Mouse (Mus musculus) kidney, embryonic 15.5 days (tissue): ENCODE measurements around the gene Tgif1. TPM values are rescaled to one million over a fixed set of nuclear protein-coding genes. Genes with fewer than 3 reads are reported as not detected.

ENCODE experiments used
- ATAC-seq: fragments of 200-750 bp; cut with Nextera tagmentation; replicated peaks from 2 replicates; pipeline ENCODE4 v1.8.0; 2017; ENCODE audit warnings: moderate TSS enrichment; ENCODE audit not compliant: low FRiP score
- H3K27ac ChIP-seq: fragments of 300-500 bp; sonication (generic); 2 replicates; pipeline ENCODE4 v1.5.1; 2015; ENCODE audit warnings: mild to moderate bottlenecking, inconsistent platforms
- H3K27me3 ChIP-seq: fragments of 300-500 bp; sonication (generic); 2 replicates; pipeline ENCODE4 v1.6.1; 2015; ENCODE audit warnings: inconsistent platforms
- H3K36me3 ChIP-seq: fragments of 300-500 bp; sonication (generic); 2 replicates; pipeline ENCODE4 v1.6.1; 2015; ENCODE audit warnings: inconsistent platforms
- H3K4me1 ChIP-seq: fragments of 300-500 bp; sonication (generic); 2 replicates; pipeline ENCODE4 v1.6.1; 2015; ENCODE audit warnings: inconsistent platforms
- H3K4me2 ChIP-seq: fragments of 300-500 bp; sonication (generic); 2 replicates; pipeline ENCODE4 v1.6.1; 2015; ENCODE audit warnings: moderate library complexity, mild to moderate bottlenecking, inconsistent platforms
- H3K4me3 ChIP-seq: fragments of 300-500 bp; sonication (generic); replicated peaks from 2 replicates; pipeline ENCODE4 v1.5.1; 2015; ENCODE audit warnings: mild to moderate bottlenecking, inconsistent platforms
- H3K9ac ChIP-seq: fragments of 300-500 bp; sonication (generic); 2 replicates; pipeline ENCODE4 v1.6.1; 2015; ENCODE audit warnings: mild to moderate bottlenecking, inconsistent platforms
- H3K9me3 ChIP-seq: fragments of 300-500 bp; sonication (generic); replicated peaks from 2 replicates; pipeline ENCODE4 v1.6.1; 2016; ENCODE audit warnings: inconsistent platforms
- WGBS: fragments of 180-500 bp; shearing (Covaris S2); methylation state at CpG from one replicate; pipeline ENCODE4 v1.1.7; 2015; ENCODE audit warnings: mixed read lengths; 5-methylcytosine and 5-hydroxymethylcytosine counted together
- polyA plus RNA-seq: library from polyadenylated mRNA; unstranded; fragments of >200 nt; fragmentation: Nextera tagmentation; extraction: Ambion mirVana; gene quantifications from 2 replicates; pipeline ENCODE4 v1.2.1, GENCODE M21; 2015

Tgif1 gene
- 87.9 and 89.6 TPM in 2 replicates for polyA plus RNA-seq

DNA sequence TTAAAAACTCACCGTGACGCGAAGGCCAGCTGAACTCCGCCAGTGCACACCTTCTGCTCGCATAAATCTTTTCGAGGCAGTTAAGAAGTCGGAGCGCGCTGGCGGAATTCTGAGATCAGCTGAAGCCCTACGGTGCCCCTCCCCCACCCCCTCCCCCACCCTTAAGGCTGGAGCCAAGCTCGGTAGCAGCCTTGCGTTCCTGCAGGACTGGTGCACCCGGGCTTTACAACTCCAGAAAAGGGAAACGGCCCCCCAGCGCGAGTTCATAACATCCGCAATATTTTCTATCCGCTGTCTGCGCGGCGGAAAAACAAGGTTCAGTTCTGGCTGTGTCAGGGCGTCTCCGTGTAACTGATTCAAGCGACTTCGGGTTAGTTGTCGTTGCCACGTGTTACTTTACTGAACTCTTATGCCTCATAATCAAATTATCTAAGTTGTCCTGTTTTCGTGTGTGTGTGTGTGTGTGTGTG is at the start of gene Tgif1:
TSS of gene Tgif1 (minus strand) at position 111 of the 470 bp plus-strand sequence.
- Histone ChIP-seq H3K9me3 (no peaks in the 10 kb centered on the region), H3K27ac (peak within 1 kb of the TSS; percentile 98), H3K27me3 (no peaks in the 10 kb centered on the region), H3K9ac (peak within 1 kb of the TSS; percentile 71), H3K4me3 (peak within 1 kb of the TSS; percentile 65), H3K4me2 (peak within 1 kb of the TSS; percentile 94), H3K36me3 (no peaks in the 10 kb centered on the region), H3K4me1 (peaks cover 19% of the 10 kb centered on the region)
- under 1% methylated on average over 29 of the region's 29 CpGs for WGBS
- ATAC-seq: 0 out of 2 replicates have a peak, but pooled peaks have one; percentile 10

DNA sequence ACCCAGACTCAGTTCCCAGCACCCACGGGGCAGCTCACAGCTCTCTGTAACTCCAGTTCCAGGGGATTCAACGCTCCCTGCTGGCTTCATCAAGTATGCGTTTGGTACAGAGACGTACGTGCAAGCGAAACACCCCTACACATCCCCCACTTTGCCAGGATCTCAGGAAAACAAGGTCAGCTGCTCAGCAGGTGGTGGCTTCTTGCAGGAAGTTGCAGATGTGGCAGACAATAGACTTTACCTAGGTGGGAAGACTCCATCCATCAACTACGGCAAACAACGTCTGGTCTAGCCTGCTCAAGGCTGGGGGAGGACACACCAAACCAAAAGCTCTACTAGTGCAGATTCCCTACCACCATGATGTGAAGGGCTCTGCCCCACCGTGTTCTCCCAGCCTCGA is 47.3 kb upstream of the Tgif1 start:
- no peak overlapping the region for H3K4me3 ChIP-seq
- H3K36me3 ChIP-seq: no peaks in the 10 kb centered on the region
- ATAC-seq: no peak
- no peaks in the 10 kb centered on the region for H3K27me3 ChIP-seq
- no peaks in the 10 kb centered on the region for H3K4me1 ChIP-seq
- 83% methylated on average over 10 of the region's 10 CpGs for WGBS
- no peaks in the 10 kb centered on the region for H3K9me3 ChIP-seq
- no peak overlapping the region for H3K27ac ChIP-seq
- H3K4me2 ChIP-seq: no peak overlapping the region
- H3K9ac ChIP-seq: no peak overlapping the region

DNA sequence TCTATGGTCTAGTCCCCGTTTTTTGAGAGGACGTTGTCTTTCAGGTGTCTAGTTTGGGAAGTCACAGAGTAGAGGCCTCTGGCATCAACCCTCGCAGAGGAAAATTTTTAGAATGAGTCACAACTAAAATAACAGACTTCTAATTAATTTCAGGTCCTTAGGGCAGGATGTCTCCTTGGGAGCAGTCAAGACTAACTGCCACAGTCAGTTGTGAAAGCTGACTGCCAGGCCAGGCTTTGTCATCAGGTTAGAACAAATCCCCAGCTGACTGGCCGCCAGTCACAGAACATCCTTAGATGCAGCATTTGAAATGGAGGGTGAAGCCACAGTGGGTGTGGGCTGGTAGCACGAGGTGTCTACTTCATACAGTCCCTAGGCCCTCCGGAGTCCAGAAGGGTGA is 46.3 kb upstream of the Tgif1 start:
- H3K9me3 ChIP-seq: no peaks in the 10 kb centered on the region
- no peak overlapping the region for H3K4me3 ChIP-seq
- H3K4me1 ChIP-seq: no peaks in the 10 kb centered on the region
- H3K27me3 ChIP-seq: no peaks in the 10 kb centered on the region
- H3K9ac ChIP-seq: no peak overlapping the region
- H3K36me3 ChIP-seq: no peaks in the 10 kb centered on the region
- no peak overlapping the region for H3K4me2 ChIP-seq
- 89% methylated on average over 6 of the region's 6 CpGs for WGBS
- no peak overlapping the region for H3K27ac ChIP-seq
- ATAC-seq: no peak

DNA sequence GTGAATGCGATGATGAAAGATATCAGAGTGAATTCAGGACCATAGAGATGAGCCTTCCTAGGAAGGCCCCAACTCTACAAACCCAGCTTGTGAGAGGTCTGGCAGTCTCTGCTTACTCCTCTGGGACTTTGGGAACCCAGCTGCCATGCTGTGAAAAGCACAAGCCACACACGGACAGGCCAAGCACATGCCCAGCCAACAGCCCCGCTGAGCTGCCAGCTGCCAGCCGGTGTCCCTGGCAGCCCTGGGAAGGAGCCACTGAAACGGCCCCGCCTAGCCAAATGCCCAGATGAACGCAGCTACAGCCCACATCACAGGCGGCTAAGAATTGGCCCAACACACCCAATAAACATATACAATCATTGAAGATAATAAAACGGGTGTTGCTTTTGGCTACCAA is 41.5 kb upstream of the Tgif1 start:
- Histone ChIP-seq H3K36me3 (no peaks in the 10 kb centered on the region), H3K27me3 (no peaks in the 10 kb centered on the region), H3K27ac (no peak overlapping the region), H3K9me3 (no peaks in the 10 kb centered on the region), H3K4me3 (no peak overlapping the region), H3K9ac (no peak overlapping the region), H3K4me2 (no peak overlapping the region), H3K4me1 (peaks cover 12% of the 10 kb centered on the region)
- ATAC-seq: no peak
- 54% methylated on average over 9 of the region's 9 CpGs for WGBS

DNA sequence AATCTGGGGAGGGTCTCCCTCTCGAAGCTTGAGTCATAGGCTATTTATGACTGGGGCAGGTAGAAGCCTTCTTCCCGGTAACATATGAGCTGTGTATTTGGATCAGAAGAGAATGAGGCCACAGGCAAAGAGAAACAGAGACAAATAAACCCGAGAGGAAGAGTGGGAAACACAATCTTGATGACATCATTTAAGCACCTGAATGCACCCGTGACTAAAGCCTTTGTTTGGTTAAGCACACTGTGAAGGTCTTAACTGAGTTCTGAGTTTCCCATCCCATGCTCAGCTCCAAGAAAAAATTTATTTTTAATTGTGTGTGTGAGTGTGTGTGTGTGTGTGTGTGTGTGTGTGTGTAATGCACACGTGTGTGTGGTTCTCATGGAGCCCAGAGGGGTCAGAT is 39.8 kb upstream of the Tgif1 start:
- no peak overlapping the region for H3K9ac ChIP-seq
- WGBS: 40% methylated on average over 5 of the region's 5 CpGs
- H3K4me1 ChIP-seq: peaks cover 12% of the 10 kb centered on the region
- ATAC-seq: no peak
- no peak overlapping the region for H3K4me2 ChIP-seq
- H3K9me3 ChIP-seq: no peaks in the 10 kb centered on the region
- no peak overlapping the region for H3K27ac ChIP-seq
- no peaks in the 10 kb centered on the region for H3K27me3 ChIP-seq
- no peaks in the 10 kb centered on the region for H3K36me3 ChIP-seq
- no peak overlapping the region for H3K4me3 ChIP-seq

DNA sequence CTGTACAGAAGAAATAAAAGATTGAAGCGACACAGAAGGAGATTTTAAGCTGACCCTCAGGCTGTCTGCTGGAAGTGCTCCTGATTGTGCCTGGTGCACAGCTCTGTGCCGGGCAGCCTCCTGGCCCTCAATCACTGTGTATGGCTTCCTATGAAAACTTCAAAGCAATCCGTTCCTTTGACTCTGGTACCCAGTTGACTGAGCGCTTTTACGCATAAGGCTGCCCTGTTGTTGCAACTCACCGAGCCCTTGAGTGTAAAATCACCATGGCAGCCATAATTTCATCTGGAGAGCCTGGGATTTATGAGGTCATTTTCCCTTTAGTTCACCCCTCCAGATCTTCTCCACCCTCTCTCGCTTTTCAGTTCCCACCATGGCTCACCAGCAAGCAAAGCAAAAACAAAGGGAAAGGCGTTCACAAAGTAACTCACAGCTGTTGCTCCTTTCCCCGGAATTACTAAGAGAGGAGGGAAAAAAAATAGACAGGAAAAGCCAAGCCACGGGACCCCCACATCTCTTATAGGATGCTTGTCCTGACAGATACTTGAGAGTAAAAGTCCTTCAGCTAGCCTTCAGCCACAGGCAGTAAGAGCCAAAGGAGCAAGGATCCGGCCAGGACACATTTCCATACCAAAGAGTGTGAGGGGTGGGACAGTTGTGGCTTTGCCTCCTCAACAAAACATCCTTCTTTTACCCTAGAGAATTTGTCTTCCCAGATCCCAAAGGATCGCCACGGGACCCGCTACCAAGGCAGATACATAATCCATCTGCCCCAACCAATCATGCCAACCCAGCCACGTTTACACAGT is 39.1 kb upstream of the Tgif1 start:
- ATAC-seq: no peak
- Histone ChIP-seq H3K36me3 (no peaks in the 10 kb centered on the region), H3K4me3 (no peak overlapping the region), H3K4me2 (peak overlapping the region; percentile 21; the same call in 1 of the 2 replicates), H3K9me3 (no peaks in the 10 kb centered on the region), H3K27me3 (no peaks in the 10 kb centered on the region), H3K27ac (no peak overlapping the region), H3K4me1 (peaks cover 12% of the 10 kb centered on the region), H3K9ac (no peak overlapping the region)
- 19% methylated on average over 15 of the region's 15 CpGs for WGBS

DNA sequence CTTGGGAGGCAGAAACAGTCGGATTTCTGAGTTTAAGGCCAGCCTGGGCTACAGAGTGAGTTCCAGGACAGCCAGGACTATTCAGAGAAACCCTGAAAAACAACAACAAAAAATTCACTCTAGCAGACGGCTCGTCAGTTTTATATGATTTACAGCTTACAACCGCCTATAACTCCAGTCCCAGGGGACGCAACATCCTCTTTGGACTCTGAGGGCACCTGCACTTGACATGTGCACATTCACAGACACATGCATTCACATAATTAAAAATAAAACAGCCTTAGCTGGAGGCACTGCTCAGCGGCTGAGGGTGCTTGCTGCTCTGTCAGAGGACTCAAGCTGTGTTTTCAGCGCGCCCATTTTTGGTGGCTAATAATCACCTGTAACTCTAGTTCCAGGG is 37.2 kb upstream of the Tgif1 start:
- Histone ChIP-seq H3K27me3 (no peaks in the 10 kb centered on the region), H3K9me3 (no peaks in the 10 kb centered on the region), H3K4me1 (peaks cover 12% of the 10 kb centered on the region), H3K27ac (no peak overlapping the region), H3K4me3 (no peak overlapping the region), H3K4me2 (no peak overlapping the region), H3K36me3 (no peaks in the 10 kb centered on the region), H3K9ac (no peak overlapping the region)
- 77% methylated on average over 8 of the region's 8 CpGs for WGBS
- ATAC-seq: no peak; the same call in 1 of the 2 replicates

DNA sequence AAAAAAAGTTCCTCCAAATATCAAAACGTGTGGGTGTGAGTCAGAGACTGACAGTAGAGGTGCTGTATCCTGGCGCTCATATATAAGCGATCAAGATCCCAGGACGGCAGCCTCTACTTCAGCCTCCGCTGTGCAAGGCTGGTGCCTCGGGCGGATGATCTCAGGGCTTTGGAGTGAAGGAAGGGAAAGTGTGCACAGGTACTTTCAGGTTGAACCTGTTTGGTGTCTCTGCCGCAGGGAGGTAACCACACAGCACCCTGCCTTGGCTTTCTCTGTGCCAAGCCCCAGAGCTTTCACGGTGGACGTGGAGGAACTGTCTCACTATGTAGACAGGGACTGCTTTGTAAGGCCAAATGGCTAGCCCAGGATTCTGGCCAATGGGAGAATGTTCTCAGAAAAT is 35.3 kb upstream of the Tgif1 start:
- Histone ChIP-seq H3K4me1 (peaks cover 12% of the 10 kb centered on the region), H3K36me3 (no peaks in the 10 kb centered on the region), H3K9ac (no peak overlapping the region), H3K27ac (no peak overlapping the region), H3K9me3 (no peaks in the 10 kb centered on the region), H3K4me2 (no peak overlapping the region), H3K4me3 (no peak overlapping the region), H3K27me3 (no peaks in the 10 kb centered on the region)
- ATAC-seq: no peak
- 68% methylated on average over 10 of the region's 10 CpGs for WGBS

DNA sequence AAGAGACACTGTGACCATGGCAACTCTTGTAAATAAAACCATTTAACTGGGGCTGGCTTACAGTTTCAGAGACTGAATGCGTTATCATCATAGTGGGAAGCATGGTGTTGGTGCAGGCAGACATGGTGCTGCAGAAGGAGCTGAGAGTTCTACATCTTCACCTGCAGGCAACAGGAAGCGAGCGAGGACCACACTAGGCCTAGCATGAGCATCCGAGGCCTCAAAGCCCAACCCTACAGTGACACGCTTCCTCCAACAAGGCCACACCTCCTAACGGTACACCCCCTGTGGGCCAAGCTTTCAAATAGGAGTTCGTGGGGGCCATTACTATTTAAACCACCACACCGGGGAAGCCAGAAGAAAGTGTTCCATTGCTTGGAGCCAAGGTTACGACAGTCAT is 34.5 kb upstream of the Tgif1 start:
- peaks cover 10% of the 10 kb centered on the region for H3K4me1 ChIP-seq
- H3K4me3 ChIP-seq: no peak overlapping the region

DNA sequence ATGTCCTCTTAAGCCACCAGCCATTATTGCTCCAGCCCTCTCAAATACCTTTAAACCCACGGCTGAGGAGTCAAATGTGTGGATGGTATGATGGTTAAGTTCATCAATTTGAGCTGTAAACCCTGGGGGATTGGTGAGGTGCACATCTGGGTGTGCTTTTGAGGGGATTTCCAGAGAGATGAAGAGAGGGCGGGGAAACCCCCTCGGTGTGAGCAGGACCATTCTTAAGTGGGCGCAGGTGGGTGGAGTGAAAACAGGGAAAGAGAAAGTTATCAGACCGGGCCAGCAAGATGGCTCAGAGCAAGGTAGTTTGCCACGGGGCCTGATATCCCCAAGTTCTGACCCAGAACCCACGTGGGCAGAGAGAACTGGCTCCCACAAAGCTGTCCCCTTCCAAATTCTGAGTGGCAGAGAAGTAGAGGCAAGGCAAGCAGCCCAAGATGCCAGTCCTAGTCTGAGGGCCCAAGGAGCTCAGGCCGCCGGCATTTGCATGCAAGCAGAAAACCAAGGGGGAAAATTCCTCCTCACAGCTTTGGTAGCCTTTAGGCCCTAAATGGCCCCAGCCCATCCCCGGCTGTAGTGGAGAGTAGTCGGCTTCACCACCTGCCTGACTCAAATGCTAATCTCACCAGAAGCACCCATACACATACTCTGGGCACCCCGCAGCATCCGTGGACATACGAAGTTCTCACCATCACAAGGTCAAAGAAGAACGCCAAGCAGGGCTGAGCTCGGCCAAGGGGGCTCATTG is 33.5 kb upstream of the Tgif1 start:
- H3K36me3 ChIP-seq: no peaks in the 10 kb centered on the region
- 80% methylated on average over 16 of the region's 16 CpGs for WGBS
- no peaks in the 10 kb centered on the region for H3K9me3 ChIP-seq
- no peak overlapping the region for H3K9ac ChIP-seq
- no peak overlapping the region for H3K4me3 ChIP-seq
- H3K27ac ChIP-seq: no peak overlapping the region
- H3K4me1 ChIP-seq: no peaks in the 10 kb centered on the region
- H3K4me2 ChIP-seq: no peak overlapping the region
- no peak for ATAC-seq
- no peaks in the 10 kb centered on the region for H3K27me3 ChIP-seq

More for the DNA sequence above, 34.5 kb upstream of the Tgif1 start:
- ATAC-seq: no peak
- no peaks in the 10 kb centered on the region for H3K9me3 ChIP-seq
- 91% methylated on average over 9 of the region's 9 CpGs for whole genome bisulfite sequencing
- H3K4me2 ChIP-seq: no peak overlapping the region
- H3K9ac ChIP-seq: no peak overlapping the region
- H3K36me3 ChIP-seq: no peaks in the 10 kb centered on the region
- no peaks in the 10 kb centered on the region for H3K27me3 ChIP-seq
- no peak overlapping the region for H3K27ac ChIP-seq

DNA sequence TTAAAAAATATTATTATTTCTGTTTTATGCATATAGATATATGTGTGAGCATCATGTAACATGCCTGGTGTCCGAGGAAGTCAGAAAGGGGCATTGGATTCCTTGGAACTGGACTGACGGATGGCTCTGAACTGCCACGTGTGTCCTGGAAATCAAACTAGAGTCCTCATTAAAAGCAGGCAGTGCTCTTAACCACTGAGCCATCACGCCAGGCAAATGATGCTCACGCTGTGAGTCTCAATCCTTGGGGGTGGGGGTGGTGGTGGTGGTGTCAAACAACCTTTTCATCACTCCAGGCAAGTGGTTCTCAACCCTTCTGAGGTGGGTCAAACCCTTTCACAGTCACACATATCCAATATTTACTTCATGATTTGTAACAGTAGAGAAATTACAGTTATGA is 32.5 kb upstream of the Tgif1 start:
- no peaks in the 10 kb centered on the region for H3K36me3 ChIP-seq

DNA sequence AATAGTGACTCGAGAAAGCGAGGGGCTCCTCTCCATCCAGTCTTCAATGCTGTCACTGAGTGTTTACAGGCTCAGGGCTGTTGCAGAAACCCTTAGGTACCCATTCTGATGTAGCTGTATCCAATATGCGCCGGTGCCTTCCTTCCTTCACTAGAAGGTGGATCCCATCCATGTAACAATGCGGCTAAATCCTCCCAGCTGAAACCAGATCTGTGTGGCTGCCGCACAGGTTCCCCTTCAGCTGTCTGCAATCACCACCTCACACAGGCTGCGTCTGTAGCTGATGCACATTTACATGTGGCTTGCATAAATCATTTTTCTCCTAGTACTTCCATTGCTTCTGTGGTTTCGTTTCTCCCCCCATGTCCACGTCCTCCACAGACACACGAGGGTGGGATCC is 28.6 kb upstream of the Tgif1 start:
- no peak overlapping the region for H3K4me3 ChIP-seq
- H3K27me3 ChIP-seq: no peaks in the 10 kb centered on the region
- WGBS: 60% methylated on average over 10 of the region's 10 CpGs
- H3K36me3 ChIP-seq: no peaks in the 10 kb centered on the region
- ATAC-seq: no peak
- no peak overlapping the region for H3K9ac ChIP-seq
- no peak overlapping the region for H3K27ac ChIP-seq
- no peaks in the 10 kb centered on the region for H3K9me3 ChIP-seq
- H3K4me2 ChIP-seq: no peak overlapping the region
- no peaks in the 10 kb centered on the region for H3K4me1 ChIP-seq

More for the DNA sequence above, 32.5 kb upstream of the Tgif1 start:
- no peak overlapping the region for H3K4me2 ChIP-seq
- no peaks in the 10 kb centered on the region for H3K4me1 ChIP-seq
- no peak overlapping the region for H3K4me3 ChIP-seq
- no peaks in the 10 kb centered on the region for H3K27me3 ChIP-seq
- 75% methylated on average over 5 of the region's 5 CpGs for WGBS
- no peaks in the 10 kb centered on the region for H3K9me3 ChIP-seq
- no peak overlapping the region for H3K9ac ChIP-seq
- no peak overlapping the region for H3K27ac ChIP-seq
- ATAC-seq: no peak
